Mouse (Mus musculus): ENCODE measurements at regions not wholly inside any gene's neighbourhood (a gene's known extent, or its start where the extent isn't known, plus 50 kb on each side); places are given as distances from the start of the nearest gene placed in this dataset.

GRCm38 (mm10) chrX:139416701-139417100, 63.5 kb upstream of the D330045A20Rik start:
- 0 out of 2 replicates have a peak, but pooled peaks have one; percentile 10 for TF ChIP-seq CTCF (IDR thresholded peaks at IDR 0.05; ENCODE audit: borderline replicate concordance, insufficient read depth, low read depth, low read length)
- TF ChIP-seq POLR2A (IDR thresholded peaks at IDR 0.05; ENCODE audit: borderline replicate concordance, insufficient read depth, low read length): no peak

All from cerebellum, adult 2 months (tissue).